Mouse (Mus musculus): ENCODE results near the gene Cyp1a1.

- TF ChIP-seq POLR2AphosphoS5 (IDR thresholded peaks at IDR 0.05; ENCODE audit: insufficient replicate concordance, low read depth, low read length) = no peak
- no peak for TF ChIP-seq GATA1 (IDR thresholded peaks at IDR 0.05; ENCODE audit: borderline replicate concordance, low read length)
These were observed 4.2 kb upstream of the Cyp1a1 start, which contains the start of gene Cyp1a2 for GRCm38 (mm10) chr9:57683520-57683919.
